Mouse (Mus musculus) cerebral cortex, adult 2 months (tissue): ENCODE measurements around the gene Atp2a3.

Source experiments
- whole genome bisulfite sequencing: fragments of 180-500 bp; shearing (Covaris S2); methylation state at CpG from one replicate; pipeline ENCODE4 v1.1.7; 2018; 5-methylcytosine and 5-hydroxymethylcytosine counted together

Gene Atp2a3

DNA sequence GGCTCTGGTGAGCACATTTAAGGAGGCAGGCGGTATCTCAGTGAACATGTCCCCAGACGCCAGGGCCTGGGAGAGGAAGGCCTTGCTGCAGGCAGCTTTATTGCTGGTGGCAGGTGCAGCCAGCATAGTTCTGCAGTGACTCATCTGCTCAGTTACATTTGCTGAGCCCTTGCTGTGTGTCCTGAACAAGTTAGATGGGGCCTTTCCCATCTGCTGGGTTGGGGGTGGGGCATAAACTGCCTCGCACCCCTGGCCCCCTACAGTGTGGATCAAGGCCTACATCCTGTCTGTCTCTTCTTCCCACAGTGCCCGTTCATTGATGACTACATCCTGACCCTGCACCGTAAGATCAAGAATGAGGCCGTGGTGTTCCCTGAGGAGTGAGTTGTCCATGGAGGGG is 75.9 kb downstream of the Atp2a3 start:
- 61% methylated on average over 6 of the region's 6 CpGs for WGBS

DNA sequence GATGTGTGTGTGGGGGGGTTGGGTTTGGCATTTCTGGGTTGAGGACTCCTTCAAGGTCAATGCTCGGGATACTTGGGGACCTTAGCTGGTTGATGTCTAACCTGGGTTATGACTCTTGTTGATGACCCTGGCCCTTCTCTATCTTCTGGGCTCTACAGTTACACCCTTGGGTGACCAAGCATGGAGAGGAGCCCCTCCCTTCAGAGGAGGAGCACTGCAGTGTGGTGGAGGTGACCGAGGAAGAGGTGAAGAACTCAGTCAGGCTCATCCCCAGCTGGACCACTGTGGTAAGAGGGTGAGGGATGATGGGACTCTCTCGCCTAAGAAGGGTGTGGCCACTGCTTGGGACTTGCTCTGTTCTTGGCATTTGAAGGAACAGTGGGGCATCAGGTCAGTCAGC is 76.7 kb downstream of the Atp2a3 start:
- WGBS = 92% methylated on average over 3 of the region's 3 CpGs

DNA sequence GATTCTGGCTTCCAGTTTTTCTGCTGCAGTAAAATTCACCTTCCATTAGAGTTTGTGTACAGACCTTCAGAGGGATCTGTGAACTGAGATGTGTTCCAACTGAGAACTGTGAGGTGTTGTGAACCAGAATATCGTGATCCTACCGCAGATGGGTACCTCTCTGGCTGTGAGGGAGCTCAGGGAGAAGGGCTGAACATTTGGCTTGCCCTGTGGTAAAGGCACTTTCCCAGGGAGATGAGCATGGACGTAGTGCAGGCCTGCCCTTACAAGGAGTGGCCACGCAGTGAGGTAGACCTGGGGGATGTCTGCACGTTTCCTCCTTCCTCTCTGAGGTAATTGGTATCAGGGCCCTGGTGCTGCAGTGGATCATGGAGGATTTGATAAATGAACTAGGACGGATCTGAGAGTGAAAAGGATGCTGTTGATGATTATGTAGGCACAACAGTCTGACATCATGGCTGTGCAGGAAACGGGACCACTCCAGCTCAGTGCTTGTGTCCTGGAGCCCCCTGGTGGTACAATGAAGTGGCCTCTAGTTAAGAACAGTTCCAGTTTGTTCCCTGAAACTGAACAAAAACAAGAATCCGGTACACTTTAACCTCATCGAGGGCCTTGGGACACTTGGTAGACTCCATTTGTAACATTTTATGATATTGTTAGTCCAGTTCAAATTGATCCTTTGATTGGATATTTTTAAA is 78.3 kb downstream of the Atp2a3 start:
- WGBS = 54% methylated on average over 9 of the region's 9 CpGs
